Mouse (Mus musculus) small intestine, adult 2 months (tissue): ENCODE results near the gene Atoh7.

Experiments used
- CTCF ChIP-seq: fragments of 200-500 bp; IDR thresholded peaks from 2 replicates; pipeline ENCODE4 v1.5.1; 2012; ENCODE audit warnings: low read depth, mild to moderate bottlenecking, control low read depth, inconsistent platforms, low read length, moderate library complexity, mixed read lengths; ENCODE audit not compliant: insufficient replicate concordance, insufficient read length; ENCODE audit errors: extremely low read depth
- POLR2A ChIP-seq: fragments of 200-500 bp; IDR thresholded peaks from 2 replicates; pipeline ENCODE4 v1.6.1; 2012; ENCODE audit warnings: low read depth, mild to moderate bottlenecking, control low read depth, inconsistent platforms, low read length, moderate library complexity

GRCm38 (mm10) chr10:63060406-63060805 lies 39.0 kb upstream of the Atoh7 start:
- TF ChIP-seq POLR2A (no peak), CTCF (no peak)
